Mouse (Mus musculus) myocyte (in vitro differentiated cells): ENCODE results near the gene Aqp2.

Source experiments
- CEBPB ChIP-seq: IDR thresholded peaks from 2 replicates; pipeline ENCODE4 v1.6.1; 2011; ENCODE audit warnings: mild to moderate bottlenecking, moderate library complexity; ENCODE audit not compliant: poor library complexity, insufficient read depth, severe bottlenecking
- E2F4 ChIP-seq: IDR thresholded peaks from one replicate; pipeline ENCODE4 v1.6.1; 2011; ENCODE audit warnings: mild to moderate bottlenecking, control low read depth, moderate library complexity; ENCODE audit not compliant: insufficient read depth
- MAX ChIP-seq: IDR thresholded peaks from one replicate; pipeline ENCODE4 v1.6.1; 2011; ENCODE audit warnings: low read depth, mild to moderate bottlenecking, control low read depth
- MYOD1 ChIP-seq, 3 experiments: IDR thresholded peaks; one replicate each; pipeline ENCODE4 v1.6.1; 2011; ENCODE audit warnings: control low read depth in 2 of 3, low read depth in 2 of 3, mild to moderate bottlenecking in 2 of 3, moderate library complexity in 1 of 3; ENCODE audit not compliant: insufficient read length in 2 of 3, control insufficient read depth in 1 of 3
- MYOG ChIP-seq, 3 experiments: IDR thresholded peaks; one replicate each; pipeline ENCODE4 v1.6.1; 2011; ENCODE audit warnings: control low read depth in 2 of 3, low read depth in 2 of 3, mild to moderate bottlenecking in 2 of 3; ENCODE audit not compliant: insufficient read length in 2 of 3, control insufficient read depth in 1 of 3, insufficient read depth in 1 of 3
- POLR2A ChIP-seq: IDR thresholded peaks from one replicate; pipeline ENCODE4 v1.6.1; 2011; ENCODE audit warnings: low read depth, mild to moderate bottlenecking, control low read depth, moderate library complexity; ENCODE audit not compliant: insufficient read length
- POLR2AphosphoS2 ChIP-seq: IDR thresholded peaks from one replicate; pipeline ENCODE4 v1.6.1; 2011; ENCODE audit warnings: low read depth, control low read depth; ENCODE audit not compliant: insufficient read length
- REST ChIP-seq: IDR thresholded peaks from one replicate; pipeline ENCODE4 v1.6.1; 2011; ENCODE audit warnings: mild to moderate bottlenecking, control low read depth, moderate library complexity; ENCODE audit not compliant: insufficient read depth, insufficient read length
- SRF ChIP-seq: IDR thresholded peaks from one replicate; pipeline ENCODE4 v1.6.1; 2011; ENCODE audit warnings: low read depth; ENCODE audit not compliant: control insufficient read depth, insufficient read length
- TCF12 ChIP-seq: IDR thresholded peaks from one replicate; pipeline ENCODE4 v1.6.1; 2011; ENCODE audit warnings: mild to moderate bottlenecking, control low read depth; ENCODE audit not compliant: poor library complexity, insufficient read depth, severe bottlenecking
- TCF3 ChIP-seq: IDR thresholded peaks from one replicate; pipeline ENCODE4 v1.6.1; 2011; ENCODE audit warnings: low read depth, control low read depth; ENCODE audit not compliant: insufficient read length
- USF1 ChIP-seq: IDR thresholded peaks from one replicate; pipeline ENCODE4 v1.6.1; 2011; ENCODE audit warnings: low read depth, mild to moderate bottlenecking, control low read depth, moderate library complexity

GRCm38 (mm10) chr15:99596056-99596687 is 17.3 kb downstream of the Aqp2 start:
- TF ChIP-seq POLR2AphosphoS2 (peak; percentile 24), MYOG (IDR thresholded peaks at IDR 0.05; ENCODE audit: control insufficient read depth in 1 of 3, insufficient read depth in 1 of 3, insufficient read length in 2 of 3, low read depth in 2 of 3) (peak in 1 of 3 experiments; percentile 3), POLR2A (no peak), TCF12 (no peak), USF1 (no peak), MAX (no peak), E2F4 (no peak), MYOD1 (IDR thresholded peaks at IDR 0.05; ENCODE audit: control insufficient read depth in 1 of 3, insufficient read length in 2 of 3, low read depth in 2 of 3) (peak in 1 of 3 experiments; percentile 1), SRF (no peak), CEBPB (no peak), REST (peak; percentile 45), TCF3 (no peak)
